Mouse (Mus musculus): ENCODE data around the gene Lgals2. TPM values are rescaled to one million over a fixed set of nuclear protein-coding genes. Genes with fewer than 3 reads are reported as not detected.

Gene Lgals2
- total and polyA plus RNA-seq, 2 experiments from 2014 or later, result not detected

GRCm38 (mm10) chr15:78898507-78899001 is 43.2 kb upstream of the Lgals2 start:
- TF ChIP-seq CTCF (IDR thresholded peaks at IDR 0.05; ENCODE audit: low read depth), result no peak
- WGBS, result 59% methylated on average over 6 of the region's 6 CpGs
- DNase-seq (no peak), ATAC-seq (no peak)
- Histone ChIP-seq H3K27ac (ENCODE audit: low read depth, low read length) (no peak overlapping the region), H3K9ac (no peak overlapping the region), H3K27me3 (ENCODE audit: insufficient read depth, low read length) (0 out of 2 replicates have a peak, but pooled peaks cover 4% of the 10 kb centered on the region), H3K4me3 (ENCODE audit: low read depth, low read length) (no peak overlapping the region), H3K4me1 (ENCODE audit: insufficient read depth) (no peaks in the 10 kb centered on the region), H3K9me3 (ENCODE audit: low read length) (no peaks in the 10 kb centered on the region), H3K4me2 (ENCODE audit: low read depth) (no peak overlapping the region), H3K36me3 (ENCODE audit: insufficient read depth) (no peaks in the 10 kb centered on the region; the same call in 1 of the 2 replicates)

GRCm38 (mm10) chr15:78897488-78897887 is 42.2 kb upstream of the Lgals2 start:
- DNase-seq (no peak), ATAC-seq (no peak)
- Histone ChIP-seq H3K9me3 (ENCODE audit: low read length) (no peaks in the 10 kb centered on the region), H3K36me3 (ENCODE audit: insufficient read depth) (peaks cover 10% of the 10 kb centered on the region), H3K4me3 (ENCODE audit: low read depth, low read length) (no peak overlapping the region), H3K27ac (ENCODE audit: low read depth, low read length) (no peak overlapping the region), H3K4me2 (ENCODE audit: low read depth) (no peak overlapping the region), H3K9ac (no peak overlapping the region), H3K4me1 (ENCODE audit: insufficient read depth) (no peaks in the 10 kb centered on the region), H3K27me3 (ENCODE audit: insufficient read depth, low read length) (0 out of 2 replicates have a peak, but pooled peaks cover 4% of the 10 kb centered on the region)
- no peak for TF ChIP-seq CTCF (IDR thresholded peaks at IDR 0.05; ENCODE audit: low read depth)
- 92% methylated on average over 4 of the region's 4 CpGs for WGBS

- no peak overlapping the region for H3K27ac ChIP-seq (ENCODE audit: low read depth, low read length)
- H3K36me3 ChIP-seq (ENCODE audit: insufficient read depth), result peaks cover 23% of the 10 kb centered on the region
- WGBS, result 86% methylated on average over 3 of the region's 3 CpGs
- ATAC-seq, result no peak
- no peak for DNase-seq
- H3K9ac ChIP-seq, result no peak overlapping the region
- H3K27me3 ChIP-seq (ENCODE audit: insufficient read depth, low read length), result 0 out of 2 replicates have a peak, but pooled peaks cover 4% of the 10 kb centered on the region
- H3K4me3 ChIP-seq (ENCODE audit: low read depth, low read length), result no peak overlapping the region
- H3K9me3 ChIP-seq (ENCODE audit: low read length), result no peaks in the 10 kb centered on the region
- H3K4me1 ChIP-seq (ENCODE audit: insufficient read depth), result no peaks in the 10 kb centered on the region
- no peak overlapping the region for H3K4me2 ChIP-seq (ENCODE audit: low read depth)
- TF ChIP-seq CTCF (IDR thresholded peaks at IDR 0.05; ENCODE audit: low read depth), result no peak
These were observed 40.8 kb upstream of the Lgals2 start for GRCm38 (mm10) chr15:78896149-78896548.

- no peaks in the 10 kb centered on the region for H3K9me3 ChIP-seq (ENCODE audit: low read length)
- ATAC-seq, result no peak
- H3K4me3 ChIP-seq (ENCODE audit: low read depth, low read length), result no peak overlapping the region
- H3K4me1 ChIP-seq (ENCODE audit: insufficient read depth), result no peaks in the 10 kb centered on the region
- no peak overlapping the region for H3K27ac ChIP-seq (ENCODE audit: low read depth, low read length)
- no peak for TF ChIP-seq CTCF (IDR thresholded peaks at IDR 0.05; ENCODE audit: low read depth)
- 82% methylated on average over 2 of the region's 2 CpGs for WGBS
- no peak overlapping the region for H3K4me2 ChIP-seq (ENCODE audit: low read depth)
- H3K9ac ChIP-seq, result no peak overlapping the region
- peaks cover 27% of the 10 kb centered on the region for H3K36me3 ChIP-seq (ENCODE audit: insufficient read depth)
- H3K27me3 ChIP-seq (ENCODE audit: insufficient read depth, low read length), result 0 out of 2 replicates have a peak, but pooled peaks cover 4% of the 10 kb centered on the region
- no peak for DNase-seq
These were observed 40.4 kb upstream of the Lgals2 start for GRCm38 (mm10) chr15:78895741-78896140.

- no peak overlapping the region for H3K4me3 ChIP-seq (ENCODE audit: low read depth, low read length)
- no peak for DNase-seq
- WGBS, result 79% methylated on average over 13 of the region's 13 CpGs
- no peaks in the 10 kb centered on the region for H3K9me3 ChIP-seq (ENCODE audit: low read length)
- no peak overlapping the region for H3K9ac ChIP-seq
- H3K4me1 ChIP-seq (ENCODE audit: insufficient read depth), result no peaks in the 10 kb centered on the region
- no peak for TF ChIP-seq CTCF (IDR thresholded peaks at IDR 0.05; ENCODE audit: low read depth)
- H3K36me3 ChIP-seq (ENCODE audit: insufficient read depth), result peaks cover 34% of the 10 kb centered on the region
- H3K27me3 ChIP-seq (ENCODE audit: insufficient read depth, low read length), result 0 out of 2 replicates have a peak, but pooled peaks cover 4% of the 10 kb centered on the region
- no peak overlapping the region for H3K27ac ChIP-seq (ENCODE audit: low read depth, low read length)
- H3K4me2 ChIP-seq (ENCODE audit: low read depth), result no peak overlapping the region
- ATAC-seq, result no peak
These were observed 39.4 kb upstream of the Lgals2 start for GRCm38 (mm10) chr15:78894726-78895125.

GRCm38 (mm10) chr15:78892440-78892839 is 37.1 kb upstream of the Lgals2 start:
- Histone ChIP-seq H3K36me3 (ENCODE audit: insufficient read depth) (peaks cover 51% of the 10 kb centered on the region), H3K27ac (ENCODE audit: low read depth, low read length) (no peak overlapping the region), H3K4me3 (ENCODE audit: low read depth, low read length) (no peak overlapping the region), H3K9ac (no peak overlapping the region), H3K27me3 (ENCODE audit: insufficient read depth, low read length) (no peaks in the 10 kb centered on the region), H3K4me2 (ENCODE audit: low read depth) (no peak overlapping the region), H3K4me1 (ENCODE audit: insufficient read depth) (no peaks in the 10 kb centered on the region), H3K9me3 (ENCODE audit: low read length) (no peaks in the 10 kb centered on the region)
- no peak for TF ChIP-seq CTCF (IDR thresholded peaks at IDR 0.05; ENCODE audit: low read depth)
- ATAC-seq, result no peak
- 67% methylated on average over 7 of the region's 7 CpGs for WGBS
- DNase-seq, result no peak

- ATAC-seq, result no peak
- Histone ChIP-seq H3K4me1 (ENCODE audit: insufficient read depth) (no peaks in the 10 kb centered on the region), H3K4me3 (ENCODE audit: low read depth, low read length) (no peak overlapping the region), H3K36me3 (ENCODE audit: insufficient read depth) (peaks cover 78% of the 10 kb centered on the region), H3K4me2 (ENCODE audit: low read depth) (no peak overlapping the region), H3K9me3 (ENCODE audit: low read length) (no peaks in the 10 kb centered on the region), H3K27me3 (ENCODE audit: insufficient read depth, low read length) (no peaks in the 10 kb centered on the region), H3K27ac (ENCODE audit: low read depth, low read length) (no peak overlapping the region), H3K9ac (no peak overlapping the region)
- no peak for DNase-seq
- WGBS, result 27% methylated on average over 13 of the region's 13 CpGs
- no peak for TF ChIP-seq CTCF (IDR thresholded peaks at IDR 0.05; ENCODE audit: low read depth)
These were observed 34.1 kb upstream of the Lgals2 start for GRCm38 (mm10) chr15:78889401-78889853.
